Mouse (Mus musculus) layer of hippocampus, postnatal 36 days (tissue): Measurements from ENCODE around the gene Mmp11. TPM values are rescaled to one million over a fixed set of nuclear protein-coding genes. Genes with fewer than 3 reads are reported as not detected.
"Not testable (repeated sequence)": the region's sequence is repeated elsewhere in the genome, so short reads cannot be mapped to it uniquely, and the experiment has no call there.

Experiments used
- DNase-seq, 2 experiments: peaks; one replicate each; pipeline ENCODE4 v3.0.0; 2022
- total RNA-seq, 2 experiments: library from RNA; stranded (reverse); gene quantifications; 2 replicates each; pipeline ENCODE4 v1.2.3; 2021

The Mmp11 gene
- total RNA-seq, 2 experiments from 2014 or later: 0.81 to 0.95 TPM

DNA sequence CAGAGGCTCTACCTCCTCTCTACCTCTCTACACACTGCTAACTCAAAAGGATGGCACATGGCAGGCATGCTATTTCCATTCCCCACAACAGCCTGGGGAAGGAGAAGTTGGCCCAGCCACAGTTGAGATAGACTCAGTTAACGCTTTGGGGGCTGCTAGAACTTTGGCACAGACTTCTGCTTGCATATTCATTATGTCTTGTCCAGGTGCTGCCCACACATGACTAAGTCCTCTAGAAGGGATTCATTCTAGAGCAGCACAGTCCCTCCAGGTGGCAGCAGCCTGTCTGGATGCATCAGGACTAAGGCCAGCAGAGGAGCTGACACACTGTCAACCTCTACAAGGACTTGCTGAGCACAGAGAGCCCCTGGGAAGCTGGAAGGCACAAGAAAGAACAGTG, 40.1 kb downstream of the Mmp11 start:
- DNase-seq: peak in 1 of 2 experiments; percentile 30

DNA sequence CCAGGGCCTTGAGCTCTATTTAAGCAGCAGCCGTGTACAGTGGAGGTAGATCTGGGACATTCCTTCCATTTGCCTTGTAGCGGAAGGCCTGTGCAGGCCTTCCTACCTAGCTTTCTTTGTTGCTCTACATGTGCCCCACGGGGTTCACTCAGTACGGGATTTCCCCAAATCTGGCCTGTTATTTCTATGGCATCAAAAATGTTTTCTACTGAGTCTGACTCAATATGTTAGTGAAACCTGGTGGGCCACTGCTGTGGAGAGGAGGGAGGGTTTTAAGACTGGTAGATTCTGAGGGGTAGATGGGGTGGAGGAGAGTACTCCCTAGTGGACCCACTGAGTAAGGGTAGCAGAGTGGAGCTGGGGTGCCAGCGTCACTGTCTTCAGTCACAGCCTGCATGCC, 40.6 kb downstream of the Mmp11 start:
- DNase-seq: no peak

DNA sequence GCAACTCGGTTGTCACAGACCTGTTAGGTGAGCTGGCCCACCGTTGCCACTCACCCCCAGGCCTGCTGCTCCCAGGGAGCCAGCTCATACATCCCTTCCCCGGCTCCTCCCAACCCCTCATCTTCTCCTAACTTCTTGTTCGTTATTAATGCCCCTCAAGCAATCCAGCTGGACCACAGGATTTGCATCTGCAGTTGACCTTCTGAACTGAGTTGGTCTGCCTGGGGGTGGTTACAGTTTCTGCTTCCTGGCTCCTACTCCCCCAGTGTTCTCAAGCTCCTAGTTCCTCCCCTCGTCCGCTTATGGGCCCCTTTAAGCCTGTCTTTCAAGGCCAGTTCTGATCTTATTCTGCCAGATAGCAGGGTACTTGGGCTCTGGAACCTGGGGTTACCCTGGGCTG, 41.7 kb downstream of the Mmp11 start:
- DNase-seq: no peak

DNA sequence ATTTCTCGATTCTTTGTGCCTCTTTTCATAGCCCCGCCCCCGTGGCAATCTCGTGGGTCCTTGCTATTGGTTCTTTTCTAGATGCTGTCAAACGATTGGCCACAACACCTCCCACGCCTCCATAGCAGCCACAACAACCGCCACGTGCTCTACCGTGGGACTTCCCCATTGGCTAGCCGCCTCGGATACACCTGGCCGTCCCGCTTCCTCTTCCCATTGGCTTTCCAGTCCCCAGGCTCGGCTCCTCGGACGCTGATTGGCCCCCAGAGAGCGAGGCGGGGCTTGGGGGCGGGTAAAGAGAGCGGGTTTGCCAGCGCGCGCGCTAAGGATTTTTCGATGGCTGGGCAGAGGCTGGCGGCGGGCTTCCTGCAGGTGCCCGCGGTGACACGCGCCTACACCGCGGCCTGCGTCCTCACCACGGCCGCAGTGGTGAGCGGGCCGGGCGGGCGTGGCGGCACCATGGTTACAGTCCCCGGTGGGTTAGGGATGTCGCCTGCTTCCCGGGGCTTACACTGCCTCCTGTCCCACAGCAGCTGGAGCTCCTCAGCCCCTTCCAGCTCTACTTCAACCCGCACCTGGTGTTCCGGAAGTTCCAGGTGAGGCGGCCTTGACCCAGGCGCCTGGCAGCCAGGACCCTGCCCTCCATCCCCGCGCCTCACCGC, 43.1 kb downstream of the Mmp11 start, which contains the start of gene Derl3:
Gene Derl3 (plus strand): TSS at position 325 of the 662 bp plus-strand sequence.
- peak; percentile 95 to 97 for DNase-seq

DNA sequence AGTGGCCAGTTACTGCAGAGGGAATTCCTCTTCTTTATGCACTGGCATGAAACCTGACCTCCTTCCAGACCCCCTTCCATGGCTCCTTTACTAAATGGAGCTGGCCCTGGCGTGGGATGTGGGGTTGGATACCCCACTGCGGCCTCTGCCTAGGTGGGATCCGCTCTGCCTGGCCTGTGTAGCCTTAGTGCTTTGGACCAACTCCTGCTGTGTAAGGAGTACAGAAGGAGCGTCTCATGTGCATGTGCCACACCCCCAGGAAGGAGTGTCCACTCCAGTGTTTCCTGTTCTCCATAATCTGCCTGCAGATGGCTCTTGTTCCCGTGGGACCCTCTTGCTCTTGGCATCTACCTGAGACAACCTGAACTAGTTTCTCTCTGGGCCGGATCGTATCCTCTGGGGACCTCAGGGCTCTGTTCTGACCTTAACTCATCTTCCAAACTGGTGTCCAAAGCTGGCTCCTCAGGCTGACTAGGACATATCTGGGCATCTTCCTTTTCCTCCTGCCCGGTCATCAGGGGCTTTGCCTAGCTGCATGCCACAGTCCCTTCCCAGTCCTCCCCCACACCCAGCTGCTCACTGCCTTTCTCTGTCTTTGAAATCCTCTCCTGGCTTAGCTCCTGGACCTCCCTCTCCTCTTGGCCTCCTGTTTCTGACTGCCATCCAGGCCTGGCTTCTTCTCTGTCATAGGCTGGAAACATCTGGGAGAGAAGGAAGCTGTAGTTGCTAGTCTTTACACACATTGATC, 46.7 kb downstream of the Mmp11 start:
- no peak for DNase-seq

DNA sequence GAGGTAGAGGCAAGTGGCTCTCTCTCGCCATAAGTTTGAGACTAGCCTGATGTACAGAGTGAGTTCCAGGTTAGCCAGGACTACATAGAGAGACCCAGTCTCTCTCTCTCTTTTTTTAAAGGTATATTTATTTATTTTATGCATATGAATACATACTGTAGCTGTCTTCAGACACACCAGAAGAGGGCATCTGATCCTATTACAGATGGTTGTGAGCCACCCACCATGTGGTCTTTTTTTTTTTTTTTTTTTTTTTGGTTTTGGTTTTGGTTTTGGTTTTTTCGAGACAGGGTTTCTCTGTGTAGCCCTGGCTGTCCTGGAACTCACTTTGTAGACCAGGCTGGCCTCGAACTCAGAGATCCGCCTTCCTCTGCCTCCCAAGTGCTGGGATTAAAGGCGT, 48.8 kb downstream of the Mmp11 start:
- not testable (repeated sequence) for DNase-seq

DNA sequence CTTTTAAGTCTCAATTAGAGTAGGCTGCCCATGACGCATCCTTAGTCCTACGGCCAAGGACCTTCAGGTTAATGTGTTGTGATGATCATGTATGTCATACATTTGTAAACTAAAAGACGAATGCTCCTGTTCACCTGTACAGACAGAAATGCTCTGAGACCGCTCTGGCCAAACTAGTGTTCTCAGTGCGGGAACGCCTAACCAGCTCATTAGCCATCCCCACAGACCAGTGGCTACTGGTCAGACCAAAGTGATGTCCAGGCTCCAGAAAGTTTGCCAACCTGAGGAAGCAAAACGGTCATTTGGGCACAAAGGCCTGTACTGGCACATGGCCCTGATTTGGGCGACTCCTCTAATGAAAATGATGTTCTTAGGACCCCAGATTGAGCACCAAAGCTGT, 51.6 kb downstream of the Mmp11 start:
- no peak for DNase-seq

DNA sequence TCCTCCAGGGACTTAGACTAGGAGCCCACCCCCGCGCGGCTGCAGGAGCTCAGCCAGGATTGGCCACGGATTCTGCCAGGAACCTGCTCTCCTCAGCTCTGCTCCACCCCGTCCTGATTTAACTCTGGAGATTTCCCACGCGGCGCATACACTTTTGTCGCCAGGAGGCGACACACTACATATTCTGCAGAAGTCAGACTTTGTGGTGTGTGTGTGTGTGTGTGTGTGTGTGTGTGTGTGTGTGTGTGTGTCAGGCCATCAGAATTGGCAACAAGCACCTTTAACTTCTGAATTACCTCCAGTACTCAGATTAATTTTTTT, 53.1 kb downstream of the Mmp11 start:
- DNase-seq: peak; percentile 62 to 74

DNA sequence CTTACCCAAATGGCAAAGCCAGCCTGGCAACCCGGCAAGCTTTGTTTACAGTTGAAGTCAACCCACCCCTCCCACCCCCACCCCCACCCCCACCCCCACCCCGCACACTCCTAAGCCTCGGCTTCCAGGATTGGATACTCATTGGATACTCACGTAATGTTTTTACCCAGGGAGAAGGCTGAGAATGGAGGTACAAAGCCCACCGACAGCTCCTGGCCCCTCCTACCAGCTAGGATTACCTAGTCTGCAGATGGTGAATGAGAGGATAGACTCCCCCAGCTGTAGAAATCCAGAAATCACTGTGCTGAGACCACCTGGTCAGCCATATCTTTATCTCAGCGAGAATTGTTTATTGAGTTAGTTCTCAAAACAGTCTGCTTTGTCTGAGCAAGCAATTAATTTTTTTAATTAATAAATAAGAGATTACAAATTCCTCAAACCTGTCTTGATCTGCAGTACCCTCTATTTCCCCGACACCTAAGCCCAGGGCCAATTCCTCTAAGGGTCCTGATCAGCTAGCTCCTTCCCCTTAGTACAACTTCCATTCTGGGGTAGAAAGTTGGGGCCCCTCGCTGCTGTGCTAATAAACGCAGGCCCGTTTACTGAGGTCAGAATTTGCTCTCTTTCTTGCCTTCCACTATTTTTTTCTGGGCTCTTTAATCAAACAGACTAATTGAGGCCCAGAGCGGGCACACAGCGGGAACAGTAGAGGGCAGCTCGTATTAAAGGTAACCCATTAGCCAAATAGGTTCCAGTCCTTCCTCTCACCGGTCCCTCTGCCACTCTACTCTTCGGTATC, 53.7 kb downstream of the Mmp11 start:
- no peak for DNase-seq

DNA sequence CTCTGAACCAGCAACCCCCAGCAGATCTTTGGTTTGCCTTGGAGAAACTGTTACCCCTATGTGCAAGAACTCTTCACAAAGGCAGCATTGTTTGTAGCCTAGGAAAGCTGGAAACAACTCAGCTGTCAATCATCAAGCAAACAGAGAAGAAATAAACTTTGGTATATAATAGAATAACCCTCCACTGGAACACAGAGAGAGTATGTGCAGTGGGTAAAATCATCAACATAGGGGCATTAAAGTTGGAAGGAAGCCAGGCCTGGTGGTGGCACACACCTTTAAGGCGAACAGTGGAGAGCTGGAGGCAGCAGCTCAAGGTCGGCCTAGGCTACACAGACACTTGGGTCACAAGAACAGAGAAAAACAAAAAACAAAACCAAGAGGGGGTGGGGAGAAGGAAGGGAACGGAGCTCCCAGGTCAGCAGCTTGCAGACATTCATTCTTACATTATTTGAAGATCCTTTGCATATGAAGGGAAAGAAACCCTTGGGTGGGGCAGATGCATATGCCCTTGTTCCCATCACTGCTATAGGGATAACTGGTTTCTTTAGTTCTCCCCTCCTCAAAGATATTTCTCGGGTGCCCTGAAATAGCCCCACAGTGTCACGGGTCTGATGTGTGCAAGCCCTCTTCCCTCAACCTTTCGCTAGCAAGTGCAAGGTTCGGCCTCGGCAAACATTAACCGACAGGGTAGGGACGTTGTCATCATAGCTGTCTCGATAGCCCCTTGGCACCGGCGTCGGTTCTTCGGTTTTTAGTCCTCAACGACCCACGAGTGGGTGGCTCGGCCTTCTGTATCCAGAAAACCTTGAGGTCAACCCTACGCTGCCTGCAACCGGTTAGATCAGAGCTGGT, 54.5 kb downstream of the Mmp11 start:
- no peak for DNase-seq

DNA sequence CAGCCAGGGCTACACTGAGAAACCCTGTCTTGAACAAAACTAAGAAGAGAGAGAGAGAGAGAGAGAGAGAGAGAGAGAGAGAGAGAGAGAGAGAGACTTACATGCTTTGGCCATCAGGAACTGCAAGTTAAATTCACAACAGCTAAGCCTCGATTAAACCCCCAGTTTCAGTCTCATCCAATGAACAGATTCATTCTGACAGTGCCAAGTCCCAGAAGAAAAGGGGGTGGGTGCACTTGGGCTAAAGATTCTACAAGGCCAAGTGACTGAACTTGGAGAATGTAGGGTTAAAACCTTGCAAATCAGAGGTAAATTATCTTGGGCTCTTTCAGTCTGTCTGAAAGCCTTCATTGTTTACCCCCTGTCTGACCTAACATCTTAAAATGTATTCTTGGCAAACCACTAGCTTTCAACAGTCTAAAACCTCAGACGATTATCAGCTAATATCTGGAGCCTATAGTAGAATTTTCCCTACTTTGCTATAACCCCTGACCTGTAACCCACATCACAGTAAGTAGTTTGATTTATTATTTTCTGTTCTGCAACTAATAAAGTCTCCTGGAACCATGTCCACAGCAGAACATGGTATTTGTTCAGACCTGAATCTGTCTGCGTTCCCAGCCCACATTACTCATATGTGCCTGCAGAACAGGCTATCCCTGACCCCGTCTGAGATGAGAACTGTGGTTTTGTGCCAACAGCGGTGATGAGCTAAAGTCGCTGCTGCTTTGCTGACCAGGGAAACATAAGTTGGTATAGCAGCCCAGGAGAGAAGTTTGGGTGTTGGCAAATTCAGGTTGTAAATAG, 55.3 kb downstream of the Mmp11 start:
- DNase-seq: no peak

DNA sequence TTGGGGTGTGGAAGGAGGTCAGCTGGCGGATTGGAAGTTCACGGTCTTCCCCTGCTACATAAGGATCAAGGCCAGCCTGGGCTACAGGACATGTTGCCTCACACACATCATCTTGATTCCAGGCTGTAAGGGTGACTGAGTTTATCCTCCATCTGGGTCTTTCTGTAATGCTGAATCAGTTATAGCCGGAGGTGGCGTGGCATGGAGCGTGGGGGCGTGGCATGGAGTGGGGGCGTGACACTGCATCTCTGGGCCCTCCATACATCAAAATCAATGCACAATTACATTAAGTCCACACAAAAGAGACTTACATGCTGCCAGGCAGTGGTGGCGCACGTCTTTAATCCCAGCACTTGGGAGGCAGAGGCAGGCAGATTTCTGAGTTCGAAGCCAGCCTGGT, 55.9 kb downstream of the Mmp11 start:
- DNase-seq: no peak

DNA sequence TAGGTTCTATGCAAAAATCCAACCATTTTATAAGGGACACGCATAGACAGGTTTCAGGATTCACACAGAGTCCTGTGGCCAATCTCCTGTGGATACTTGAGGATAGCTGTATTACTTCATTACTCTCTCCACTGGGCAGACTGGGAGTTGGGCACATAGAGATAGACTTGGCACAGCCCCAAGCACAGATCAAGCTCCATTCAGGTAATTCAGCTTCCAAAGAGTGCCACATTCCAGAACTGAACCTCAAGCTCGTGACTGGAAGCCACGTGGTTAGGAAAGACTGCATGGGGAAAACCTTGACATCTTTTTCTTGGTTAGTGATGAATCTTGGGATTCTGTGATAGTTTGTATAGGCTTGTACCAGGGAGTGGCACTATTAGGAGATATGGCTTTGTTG, 57.5 kb downstream of the Mmp11 start:
- no peak for DNase-seq

DNA sequence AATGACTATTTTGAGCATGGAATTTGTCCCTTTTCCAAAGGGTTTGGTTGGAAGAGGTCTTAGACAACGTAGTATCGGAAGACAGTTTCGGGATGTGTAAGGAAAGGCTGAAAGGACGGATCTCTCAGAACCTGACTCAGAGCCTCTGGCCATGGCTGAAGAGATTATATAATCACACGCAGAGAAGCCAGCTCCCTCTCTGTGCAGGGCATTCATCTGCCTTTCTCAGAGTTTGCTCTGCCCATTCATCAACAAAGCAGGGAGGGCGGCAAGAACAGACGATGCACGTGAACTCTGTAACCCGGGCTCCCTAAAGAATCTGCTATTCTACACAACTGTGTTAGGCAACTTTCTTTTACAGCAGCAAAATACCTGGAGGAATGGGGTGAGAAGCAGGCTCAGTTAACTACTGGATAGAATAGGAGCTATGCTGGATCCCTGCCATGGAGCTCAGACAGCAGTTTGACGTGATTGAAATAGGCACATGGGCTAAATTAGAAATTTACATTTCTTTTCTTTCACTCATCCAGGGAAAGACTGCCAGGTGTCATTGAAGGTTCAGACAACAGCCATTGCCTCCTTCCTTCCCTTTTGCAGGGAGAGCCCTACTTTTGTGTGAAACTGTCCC, 62.6 kb downstream of the Mmp11 start:
- DNase-seq: no peak

Other genes with a start within 250 kb of the Mmp11 start
- gene Cabin1, start 172.2 kb downstream of the Mmp11 start, total RNA-seq: 10 to 100 TPM; 58.5 to 73.4 TPM
- 10 to 100 TPM; 44.0 to 48.5 TPM for gene Ddt, start 163.1 kb downstream of the Mmp11 start, total RNA-seq
- not detected for gene Gm20441, start 155.5 kb downstream of the Mmp11 start, total RNA-seq
- gene Gstt3, start 155.1 kb downstream of the Mmp11 start, total RNA-seq: 1 to 10 TPM; 1.4 to 3.2 TPM
- gene Gstt1, start 137.9 kb downstream of the Mmp11 start, total RNA-seq: 1 to 10 TPM; 4.6 to 6.1 TPM
- not detected for gene Gstt4, start 114.0 kb downstream of the Mmp11 start, total RNA-seq
- gene Gstt2, start 99.1 kb downstream of the Mmp11 start, total RNA-seq: 1 to 10 TPM; 2.5 to 3.4 TPM
- gene Mif, start 76.3 kb downstream of the Mmp11 start, total RNA-seq: 100 to 1,000 TPM; 432 to 467 TPM
- 1 to 10 TPM; 4.7 to 9.1 TPM for gene Derl3, start 43.1 kb downstream of the Mmp11 start, total RNA-seq
- 10 to 100 TPM; 81.4 to 86.0 TPM for gene Smarcb1, start 14.9 kb downstream of the Mmp11 start, total RNA-seq
- 100 to 1,000 TPM; 339 TPM for gene Chchd10, start 3.4 kb downstream of the Mmp11 start, total RNA-seq
- gene Gm867, start 4.2 kb upstream of the Mmp11 start, total RNA-seq: under 1 TPM in 1 of 2 experiments, not detected in 1; 0.52 TPM
- gene Vpreb3, start 6.6 kb upstream of the Mmp11 start, total RNA-seq: not detected
- under 1 TPM; 0.13 to 0.35 TPM for gene Gm5134, start 18.0 kb upstream of the Mmp11 start, total RNA-seq
- gene Zfp280b, start 96.2 kb upstream of the Mmp11 start, total RNA-seq: 10 to 100 TPM; 16.7 to 18.1 TPM
- gene Slc5a4b, start 174.5 kb upstream of the Mmp11 start, total RNA-seq: not detected
- gene Slc5a4a, start 211.0 kb upstream of the Mmp11 start, total RNA-seq: not detected